Mouse (Mus musculus) embryonic facial prominence, embryonic 14.5 days (tissue): Measurements from ENCODE around the gene Ppp4r1. TPM values are rescaled to one million over a fixed set of nuclear protein-coding genes. Genes with fewer than 3 reads are reported as not detected.

ENCODE experiments used
- ATAC-seq: fragments of 200-750 bp; cut with Nextera tagmentation; 2 replicates; pipeline ENCODE4 v1.8.0; 2017; ENCODE audit warnings: low read depth, moderate number of reproducible peaks, moderate TSS enrichment
- DNase-seq: peaks from one replicate; pipeline ENCODE4 v3.0.0-alpha.2; 2015; ENCODE audit warnings: low spot score
- H3K27ac ChIP-seq: fragments of 300-500 bp; sonication (generic); replicated peaks from 2 replicates; pipeline ENCODE4 v1.5.1; 2014; ENCODE audit warnings: low read depth, mild to moderate bottlenecking, low read length, moderate library complexity
- H3K27me3 ChIP-seq: fragments of 300-500 bp; sonication (generic); replicated peaks from 2 replicates; pipeline ENCODE4 v1.6.1; 2014; ENCODE audit warnings: low read length; ENCODE audit not compliant: control insufficient read depth, insufficient read depth
- H3K36me3 ChIP-seq: fragments of 300-500 bp; sonication (generic); 2 replicates; pipeline ENCODE4 v1.6.1; 2014; ENCODE audit warnings: low read length, mixed read lengths; ENCODE audit not compliant: control insufficient read depth, insufficient read depth
- H3K4me1 ChIP-seq: fragments of 300-500 bp; sonication (generic); 2 replicates; pipeline ENCODE4 v1.6.1; 2014; ENCODE audit warnings: antibody characterized with exemption, low read length; ENCODE audit not compliant: control insufficient read depth, insufficient read depth
- H3K4me2 ChIP-seq: fragments of 300-500 bp; sonication (generic); 2 replicates; pipeline ENCODE4 v1.6.1; 2014; ENCODE audit warnings: low read depth, mild to moderate bottlenecking, low read length, moderate library complexity, mixed read lengths
- H3K4me3 ChIP-seq: fragments of 300-500 bp; sonication (generic); 2 replicates; pipeline ENCODE4 v1.5.1; 2014; ENCODE audit warnings: low read depth, mild to moderate bottlenecking, low read length
- H3K9ac ChIP-seq: fragments of 300-500 bp; sonication (generic); 2 replicates; pipeline ENCODE4 v1.6.1; 2014; ENCODE audit warnings: low read depth, mild to moderate bottlenecking, low read length, moderate library complexity, mixed read lengths
- H3K9me3 ChIP-seq: fragments of 300-500 bp; sonication (generic); 2 replicates; pipeline ENCODE4 v1.6.1; 2016; ENCODE audit warnings: low read length; ENCODE audit not compliant: control insufficient read depth
- WGBS: fragments of 180-500 bp; shearing (Covaris S2); extraction: QIAGEN DNeasy Blood & Tissue Kit; methylation state at CpG from one replicate; pipeline ENCODE4 v1.1.7; 2014; 5-methylcytosine and 5-hydroxymethylcytosine counted together
- polyA plus RNA-seq: library from polyadenylated mRNA; unstranded; fragments of >200 nt; fragmentation: Nextera tagmentation; extraction: Ambion mirVana; gene quantifications from 2 replicates; pipeline ENCODE4 v1.2.1, GENCODE M21; 2014

Ppp4r1 gene
- polyA plus RNA-seq: 39.5 and 43.3 TPM in 2 replicates

DNA sequence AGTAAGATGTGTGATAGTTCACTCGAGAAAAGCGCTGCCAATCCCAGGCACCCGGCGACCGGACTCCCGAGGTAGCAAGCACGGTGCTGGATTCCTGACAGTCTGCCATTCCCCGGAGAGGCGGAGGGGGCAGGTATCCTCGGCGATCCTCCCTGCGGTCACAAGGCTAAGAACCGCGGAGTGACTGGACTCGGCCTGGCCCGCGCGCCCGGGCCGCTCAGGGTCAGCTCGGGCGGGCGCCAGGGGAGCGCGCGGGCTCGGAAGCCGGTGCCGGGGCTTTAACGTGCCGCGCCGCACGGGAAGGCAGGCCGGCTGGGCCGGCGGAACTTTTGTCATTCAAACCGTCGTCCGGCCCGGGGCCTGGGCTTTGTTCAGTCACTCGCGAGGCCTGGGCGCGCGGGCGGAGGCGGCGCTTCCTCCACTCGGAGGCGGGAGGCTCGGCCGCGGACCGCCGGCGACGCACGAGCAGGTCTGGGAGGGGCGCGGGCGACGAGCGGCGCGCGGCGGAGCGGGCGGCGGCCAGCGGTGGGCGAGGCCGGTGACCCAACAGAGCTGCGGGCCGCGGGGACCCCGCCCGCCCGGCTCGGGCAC, at the start of gene Ppp4r1:
TSS of gene Ppp4r1 (plus strand) at position 23 of the 591 bp plus-strand sequence.
- DNase-seq (peak; percentile 90), ATAC-seq (peak; percentile 89)
- Histone ChIP-seq H3K36me3 (peaks cover 20% of the 10 kb centered on the region; the same call in 1 of the 2 replicates), H3K4me1 (peaks cover 7% of the 10 kb centered on the region), H3K4me3 (peak within 1 kb of the TSS; percentile 96), H3K27me3 (no peaks in the 10 kb centered on the region), H3K27ac (peak within 1 kb of the TSS; percentile 99), H3K4me2 (peak within 1 kb of the TSS; percentile 76), H3K9ac (peak within 1 kb of the TSS; percentile 99), H3K9me3 (no peaks in the 10 kb centered on the region)
- WGBS: 0% methylated on average over 24 of the region's 81 CpGs

DNA sequence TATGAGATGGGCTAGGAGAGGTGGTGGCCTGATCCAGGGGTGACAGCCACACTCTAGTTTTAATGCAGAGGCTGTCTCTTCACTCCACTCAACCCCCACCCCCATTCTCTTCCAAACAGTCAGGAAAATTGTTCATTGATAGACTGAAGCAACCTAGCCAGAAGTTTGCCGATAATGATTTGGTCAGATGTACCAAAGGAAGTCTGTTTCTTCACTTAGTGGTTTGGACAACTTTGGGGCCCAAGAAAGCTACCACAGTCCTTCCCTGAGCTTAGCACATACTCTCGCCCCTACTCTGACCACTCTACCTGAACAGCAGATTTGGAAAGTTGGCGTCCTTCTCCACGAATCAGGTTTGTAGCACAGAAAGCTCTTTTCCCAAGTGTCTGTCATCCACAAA, 49.7 kb upstream of the Ppp4r1 start:
- Histone ChIP-seq H3K4me2 (no peak overlapping the region), H3K9ac (no peak overlapping the region), H3K4me3 (no peak overlapping the region), H3K27ac (no peak overlapping the region), H3K27me3 (no peaks in the 10 kb centered on the region), H3K36me3 (no peaks in the 10 kb centered on the region), H3K4me1 (no peaks in the 10 kb centered on the region), H3K9me3 (no peaks in the 10 kb centered on the region)
- 73% methylated on average over 4 of the region's 4 CpGs for WGBS
- DNase-seq (no peak), ATAC-seq (no peak)

DNA sequence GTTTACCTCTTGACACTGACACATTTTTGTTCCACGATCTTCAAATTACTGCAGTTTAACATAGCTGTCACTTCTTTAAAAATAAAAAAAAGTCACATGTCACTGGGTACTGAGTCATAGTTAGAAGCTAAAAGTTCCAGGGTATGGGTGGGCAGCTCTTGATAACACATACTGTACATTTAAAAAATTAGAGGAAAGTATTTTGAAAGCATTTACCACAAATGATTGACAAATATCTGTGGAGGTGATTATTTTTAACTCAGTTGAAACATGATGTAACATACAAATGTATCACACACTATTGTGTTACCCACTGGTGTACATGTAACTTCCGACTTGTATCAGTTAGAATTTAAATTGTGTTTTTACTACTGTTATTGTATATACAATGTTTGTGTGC, 47.3 kb upstream of the Ppp4r1 start:
- Histone ChIP-seq H3K4me3 (no peak overlapping the region), H3K27me3 (no peaks in the 10 kb centered on the region), H3K4me1 (no peaks in the 10 kb centered on the region), H3K27ac (no peak overlapping the region), H3K36me3 (no peaks in the 10 kb centered on the region), H3K9ac (no peak overlapping the region), H3K9me3 (no peaks in the 10 kb centered on the region), H3K4me2 (no peak overlapping the region)
- DNase-seq: no peak
- 92% methylated on average over 2 of the region's 2 CpGs for WGBS
- no peak for ATAC-seq

DNA sequence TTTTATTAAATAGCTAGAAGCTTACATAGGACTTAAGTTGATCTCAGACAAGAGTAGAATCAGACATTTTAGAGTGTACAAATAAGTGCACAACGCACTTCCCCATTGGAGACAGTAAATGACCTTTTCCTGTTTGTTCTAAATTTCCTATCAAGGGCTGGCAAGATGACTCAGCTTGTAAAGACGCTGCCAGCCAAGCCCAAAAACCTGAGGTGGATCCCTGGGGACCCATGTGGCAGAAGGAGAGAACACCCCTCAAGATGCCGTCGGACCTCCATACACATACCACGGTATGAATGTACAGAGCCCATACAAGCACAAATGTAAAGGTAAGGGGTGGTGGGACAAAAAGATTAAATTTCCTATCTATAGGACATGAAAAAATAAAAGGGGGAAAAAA, 45.2 kb upstream of the Ppp4r1 start:
- Histone ChIP-seq H3K36me3 (no peaks in the 10 kb centered on the region), H3K4me1 (no peaks in the 10 kb centered on the region), H3K4me3 (no peak overlapping the region), H3K4me2 (no peak overlapping the region), H3K27ac (no peak overlapping the region), H3K27me3 (no peaks in the 10 kb centered on the region), H3K9me3 (no peaks in the 10 kb centered on the region), H3K9ac (no peak overlapping the region)
- WGBS: 78% methylated on average over 5 of the region's 5 CpGs
- ATAC-seq (no peak), DNase-seq (no peak)

DNA sequence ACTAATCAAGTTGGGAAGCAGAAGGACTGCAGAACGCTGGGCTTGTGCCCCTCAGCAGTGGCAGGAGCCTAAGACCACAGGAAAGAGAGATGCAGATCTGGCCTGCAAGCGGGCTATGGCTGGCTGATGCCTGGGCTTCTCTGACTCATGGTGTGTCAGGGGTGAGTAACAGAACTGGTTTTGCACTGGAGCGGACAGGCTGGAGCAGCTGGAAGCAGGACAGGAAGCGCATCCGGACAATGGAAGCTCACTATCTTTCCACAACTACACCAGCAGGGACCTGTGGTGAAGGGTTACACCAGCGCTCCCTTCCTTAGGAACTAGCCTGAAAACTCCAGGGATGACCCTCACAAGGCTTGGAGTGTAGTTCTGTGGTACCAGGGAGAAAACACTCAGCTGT, 44.8 kb upstream of the Ppp4r1 start:
- H3K27me3 ChIP-seq: no peaks in the 10 kb centered on the region
- WGBS: 80% methylated on average over 6 of the region's 6 CpGs
- H3K9ac ChIP-seq: no peak overlapping the region
- H3K36me3 ChIP-seq: no peaks in the 10 kb centered on the region
- no peak overlapping the region for H3K4me2 ChIP-seq
- H3K4me3 ChIP-seq: no peak overlapping the region
- no peak for ATAC-seq
- no peaks in the 10 kb centered on the region for H3K4me1 ChIP-seq
- H3K27ac ChIP-seq: no peak overlapping the region
- H3K9me3 ChIP-seq: no peaks in the 10 kb centered on the region
- no peak for DNase-seq

DNA sequence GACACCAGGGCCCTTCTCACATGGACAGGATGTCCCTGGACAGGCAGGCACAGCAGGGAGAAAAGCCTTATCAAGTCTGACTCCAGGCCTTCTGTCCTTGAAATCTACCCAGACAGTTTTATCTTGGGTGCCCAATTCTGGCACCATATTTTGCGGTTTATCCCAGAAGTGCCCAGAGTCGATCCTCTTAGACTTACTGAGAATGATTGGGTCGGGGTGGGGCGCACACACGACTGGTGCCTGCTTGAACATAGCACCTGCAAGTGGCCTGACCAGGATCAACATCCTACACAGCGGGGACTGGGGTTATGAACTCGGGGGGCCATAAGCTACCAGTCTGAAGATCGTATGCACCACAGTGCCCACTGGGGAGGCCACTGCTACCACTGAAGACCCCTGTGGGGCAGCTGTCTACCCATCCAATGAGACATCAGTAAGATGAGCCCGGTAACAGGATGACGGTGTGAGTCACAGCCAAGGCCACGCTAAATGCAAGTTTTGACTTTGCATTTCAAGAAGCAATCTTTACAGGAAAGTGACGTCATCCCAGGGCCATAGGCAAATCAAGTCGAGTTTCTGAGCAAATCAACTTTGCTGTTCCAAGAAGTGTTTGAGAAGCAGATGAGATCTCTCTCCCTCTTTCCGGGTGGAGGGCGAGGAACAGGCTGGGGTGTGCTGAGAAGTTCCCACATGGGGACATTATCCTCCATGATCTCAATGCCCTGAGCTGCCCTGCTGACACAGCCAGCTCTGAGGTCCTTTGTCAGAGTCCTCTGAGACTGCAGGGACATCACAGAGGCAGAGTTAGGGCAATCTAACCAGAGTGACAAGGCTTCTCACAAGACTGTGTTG, 42.3 kb upstream of the Ppp4r1 start:
- ATAC-seq (no peak), DNase-seq (no peak)
- no peaks in the 10 kb centered on the region for H3K36me3 ChIP-seq
- no peak overlapping the region for H3K27ac ChIP-seq
- H3K9me3 ChIP-seq: no peaks in the 10 kb centered on the region
- 81% methylated on average over 15 of the region's 15 CpGs for WGBS
- H3K4me3 ChIP-seq: no peak overlapping the region
- H3K9ac ChIP-seq: no peak overlapping the region
- H3K4me2 ChIP-seq: no peak overlapping the region
- H3K27me3 ChIP-seq: no peaks in the 10 kb centered on the region
- H3K4me1 ChIP-seq: no peaks in the 10 kb centered on the region

DNA sequence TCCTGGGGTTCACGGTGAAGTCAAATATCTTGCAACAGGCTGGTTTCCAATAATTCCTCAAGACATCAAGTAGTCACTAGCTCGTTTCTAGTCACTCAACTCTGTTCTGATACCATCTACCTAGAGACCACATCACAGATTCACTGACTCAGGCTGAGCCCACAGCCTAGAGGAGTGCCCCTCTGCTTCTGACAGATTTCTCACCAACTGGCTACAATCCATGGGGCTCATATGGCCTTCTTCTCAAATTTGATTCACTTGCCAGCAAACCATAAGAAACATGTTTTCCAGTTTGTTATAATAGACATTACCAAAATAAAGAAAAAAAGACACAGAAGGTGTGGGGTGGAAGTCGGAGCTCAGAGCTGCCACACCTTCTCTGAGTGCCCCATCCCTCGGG, 40.8 kb upstream of the Ppp4r1 start:
- 81% methylated on average over 4 of the region's 4 CpGs for WGBS
- Histone ChIP-seq H3K27me3 (no peaks in the 10 kb centered on the region), H3K9ac (no peak overlapping the region), H3K4me3 (no peak overlapping the region), H3K9me3 (no peaks in the 10 kb centered on the region), H3K4me1 (no peaks in the 10 kb centered on the region), H3K27ac (no peak overlapping the region), H3K4me2 (no peak overlapping the region), H3K36me3 (no peaks in the 10 kb centered on the region)
- ATAC-seq (no peak), DNase-seq (no peak)

DNA sequence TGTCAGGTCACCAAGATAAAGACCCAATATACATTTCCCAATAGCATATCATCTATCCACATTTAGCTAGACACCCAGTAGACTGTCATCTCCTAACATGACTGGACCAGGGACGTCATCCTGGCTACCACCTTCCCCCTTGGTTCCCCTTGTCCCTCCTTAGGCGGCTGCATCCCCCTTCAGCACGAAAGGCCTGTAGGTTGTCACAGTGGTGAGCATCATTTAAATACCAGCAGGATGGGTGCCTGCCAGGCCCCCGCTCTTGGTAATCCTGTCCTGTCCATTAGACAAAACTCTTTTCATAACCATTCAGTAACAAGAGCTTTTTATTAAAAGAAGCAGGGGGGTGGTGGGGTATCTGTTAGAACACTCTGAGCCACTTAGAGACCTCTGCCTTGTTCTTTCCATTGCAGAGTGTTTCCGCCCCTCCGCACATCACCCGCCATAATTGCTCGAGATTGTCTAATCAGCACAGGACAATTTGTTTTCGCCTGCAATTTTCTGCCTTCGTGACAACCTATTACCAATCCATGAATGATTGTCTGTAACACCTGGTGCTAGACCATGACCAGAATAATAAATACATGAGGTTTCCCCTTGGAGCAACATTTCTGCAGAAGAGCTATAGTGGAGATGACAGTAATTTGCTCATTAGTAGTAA, 40.0 kb upstream of the Ppp4r1 start:
- no peak overlapping the region for H3K4me2 ChIP-seq
- H3K4me1 ChIP-seq: no peaks in the 10 kb centered on the region
- H3K27me3 ChIP-seq: no peaks in the 10 kb centered on the region
- WGBS: 75% methylated on average over 10 of the region's 10 CpGs
- no peak for DNase-seq
- H3K4me3 ChIP-seq: no peak overlapping the region
- H3K27ac ChIP-seq: no peak overlapping the region
- H3K9ac ChIP-seq: no peak overlapping the region
- no peaks in the 10 kb centered on the region for H3K9me3 ChIP-seq
- H3K36me3 ChIP-seq: no peaks in the 10 kb centered on the region
- peak; percentile 53; the same call in 1 of the 2 replicates for ATAC-seq
